Mouse (Mus musculus): ENCODE results near the gene Cops7a. TPM values are rescaled to one million over a fixed set of nuclear protein-coding genes. Genes with fewer than 3 reads are reported as not detected.
A peak's percentile ranks its signal among the peaks of the same experiment; 100 is the strongest.

Gene Cops7a
- polyA plus RNA-seq, 1 experiment from 2014 or later, result 119 TPM

- H3K9ac ChIP-seq, result no peak overlapping the region
- WGBS, result 94% methylated on average over 4 of the region's 4 CpGs
- H3K4me1 ChIP-seq, result no peaks in the 10 kb centered on the region
- H3K4me3 ChIP-seq, result no peak overlapping the region
- no peak overlapping the region for H3K4me2 ChIP-seq (replicated peaks)
- H3K36me3 ChIP-seq, result peaks cover 45% of the 10 kb centered on the region
- H3K9me3 ChIP-seq, result no peaks in the 10 kb centered on the region
- no peaks in the 10 kb centered on the region for H3K27me3 ChIP-seq
- no peak overlapping the region for H3K27ac ChIP-seq
- no peak for ATAC-seq (ENCODE audit: insufficient number of reproducible peaks, insufficient read depth, low FRiP score, low TSS enrichment)
Measured at GRCm38 (mm10) chr6:124955212-124955611, 10.1 kb downstream of the Cops7a start.

GRCm38 (mm10) chr6:124953991-124954715 is 11.2 kb downstream of the Cops7a start:
- no peak overlapping the region for H3K9ac ChIP-seq
- H3K4me2 ChIP-seq (replicated peaks), result no peak overlapping the region
- no peaks in the 10 kb centered on the region for H3K9me3 ChIP-seq
- no peak overlapping the region for H3K4me3 ChIP-seq
- H3K4me1 ChIP-seq, result no peaks in the 10 kb centered on the region
- no peak overlapping the region for H3K27ac ChIP-seq
- 93% methylated on average over 2 of the region's 2 CpGs for WGBS
- H3K27me3 ChIP-seq, result no peaks in the 10 kb centered on the region
- no peak for ATAC-seq (ENCODE audit: insufficient number of reproducible peaks, insufficient read depth, low FRiP score, low TSS enrichment)
- peaks cover 34% of the 10 kb centered on the region for H3K36me3 ChIP-seq

- no peak for ATAC-seq (ENCODE audit: insufficient number of reproducible peaks, insufficient read depth, low FRiP score, low TSS enrichment)
- Histone ChIP-seq H3K36me3 (peaks cover 12% of the 10 kb centered on the region), H3K27ac (no peak overlapping the region), H3K9me3 (no peaks in the 10 kb centered on the region), H3K4me3 (no peak overlapping the region), H3K4me1 (no peaks in the 10 kb centered on the region), H3K9ac (no peak overlapping the region), H3K27me3 (no peaks in the 10 kb centered on the region), H3K4me2 (replicated peaks) (no peak overlapping the region)
- WGBS, result 93% methylated on average over 3 of the region's 3 CpGs
Measured at GRCm38 (mm10) chr6:124943526-124943925, 21.8 kb downstream of the Cops7a start.

GRCm38 (mm10) chr6:124941679-124942078 is 23.7 kb downstream of the Cops7a start:
- no peak overlapping the region for H3K4me2 ChIP-seq (replicated peaks)
- no peak overlapping the region for H3K27ac ChIP-seq
- no peak overlapping the region for H3K4me3 ChIP-seq
- H3K9me3 ChIP-seq, result no peaks in the 10 kb centered on the region
- ATAC-seq (ENCODE audit: insufficient number of reproducible peaks, insufficient read depth, low FRiP score, low TSS enrichment), result no peak
- no peak overlapping the region for H3K9ac ChIP-seq
- no peaks in the 10 kb centered on the region for H3K4me1 ChIP-seq
- peaks cover 26% of the 10 kb centered on the region for H3K36me3 ChIP-seq
- 100% methylated on average over 1 of the region's 1 CpGs for WGBS
- no peaks in the 10 kb centered on the region for H3K27me3 ChIP-seq

- no peak for ATAC-seq (ENCODE audit: insufficient number of reproducible peaks, insufficient read depth, low FRiP score, low TSS enrichment)
- Histone ChIP-seq H3K27me3 (no peaks in the 10 kb centered on the region), H3K4me2 (replicated peaks) (no peak overlapping the region), H3K9me3 (no peaks in the 10 kb centered on the region), H3K9ac (no peak overlapping the region), H3K36me3 (peaks cover 56% of the 10 kb centered on the region), H3K4me1 (no peaks in the 10 kb centered on the region), H3K27ac (no peak overlapping the region), H3K4me3 (no peak overlapping the region)
- WGBS, result 89% methylated on average over 7 of the region's 7 CpGs
Measured at GRCm38 (mm10) chr6:124938554-124938953, 26.8 kb downstream of the Cops7a start.

GRCm38 (mm10) chr6:124937493-124937892 is 27.8 kb downstream of the Cops7a start:
- Histone ChIP-seq H3K4me3 (no peak overlapping the region), H3K4me1 (peaks cover 6% of the 10 kb centered on the region), H3K27me3 (no peaks in the 10 kb centered on the region), H3K27ac (no peak overlapping the region), H3K9ac (no peak overlapping the region), H3K4me2 (replicated peaks) (no peak overlapping the region), H3K36me3 (peaks cover 62% of the 10 kb centered on the region), H3K9me3 (no peaks in the 10 kb centered on the region)
- ATAC-seq (ENCODE audit: insufficient number of reproducible peaks, insufficient read depth, low FRiP score, low TSS enrichment), result no peak
- 78% methylated on average over 2 of the region's 2 CpGs for WGBS

GRCm38 (mm10) chr6:124936681-124937080 is 28.7 kb downstream of the Cops7a start:
- no peak overlapping the region for H3K27ac ChIP-seq
- no peak overlapping the region for H3K4me3 ChIP-seq
- peaks cover 63% of the 10 kb centered on the region for H3K36me3 ChIP-seq
- ATAC-seq (ENCODE audit: insufficient number of reproducible peaks, insufficient read depth, low FRiP score, low TSS enrichment), result no peak
- no peak overlapping the region for H3K9ac ChIP-seq
- no peaks in the 10 kb centered on the region for H3K9me3 ChIP-seq
- H3K27me3 ChIP-seq, result no peaks in the 10 kb centered on the region
- no peak overlapping the region for H3K4me2 ChIP-seq (replicated peaks)
- H3K4me1 ChIP-seq, result peaks cover 12% of the 10 kb centered on the region
- 72% methylated on average over 1 of the region's 1 CpGs for WGBS

- Histone ChIP-seq H3K4me3 (no peak overlapping the region), H3K9ac (no peak overlapping the region), H3K27me3 (no peaks in the 10 kb centered on the region), H3K9me3 (no peaks in the 10 kb centered on the region), H3K36me3 (peaks cover 61% of the 10 kb centered on the region), H3K27ac (no peak overlapping the region), H3K4me2 (replicated peaks) (no peak overlapping the region), H3K4me1 (peaks cover 17% of the 10 kb centered on the region)
- 93% methylated on average over 7 of the region's 7 CpGs for WGBS
- ATAC-seq (ENCODE audit: insufficient number of reproducible peaks, insufficient read depth, low FRiP score, low TSS enrichment), result no peak
Measured at GRCm38 (mm10) chr6:124934670-124935069, 30.7 kb downstream of the Cops7a start.

GRCm38 (mm10) chr6:124933127-124933526 is 32.2 kb downstream of the Cops7a start:
- no peak for ATAC-seq (ENCODE audit: insufficient number of reproducible peaks, insufficient read depth, low FRiP score, low TSS enrichment)
- Histone ChIP-seq H3K4me2 (replicated peaks) (0 out of 2 replicates have a peak overlapping the region, but pooled peaks have one; percentile 94), H3K9me3 (no peaks in the 10 kb centered on the region), H3K27me3 (no peaks in the 10 kb centered on the region), H3K36me3 (peaks cover 47% of the 10 kb centered on the region), H3K27ac (no peak overlapping the region), H3K9ac (peak overlapping the region; percentile 15; the same call in 1 of the 2 replicates), H3K4me1 (peaks cover 17% of the 10 kb centered on the region), H3K4me3 (0 out of 2 replicates have a peak overlapping the region, but pooled peaks have one; percentile 93)
- 89% methylated on average over 3 of the region's 3 CpGs for WGBS

- ATAC-seq (ENCODE audit: insufficient number of reproducible peaks, insufficient read depth, low FRiP score, low TSS enrichment), result no peak
- Histone ChIP-seq H3K36me3 (peaks cover 39% of the 10 kb centered on the region), H3K4me1 (peaks cover 17% of the 10 kb centered on the region), H3K9ac (peak overlapping the region; percentile 98), H3K9me3 (no peaks in the 10 kb centered on the region), H3K27ac (peak overlapping the region; percentile 97), H3K4me2 (replicated peaks) (peak overlapping the region; percentile 94), H3K27me3 (no peaks in the 10 kb centered on the region), H3K4me3 (peak overlapping the region; percentile 93)
- 46% methylated on average over 12 of the region's 12 CpGs for WGBS
Measured at GRCm38 (mm10) chr6:124932314-124932695, 33.0 kb downstream of the Cops7a start.

GRCm38 (mm10) chr6:124931525-124932313 is 33.6 kb downstream of the Cops7a start:
- peak overlapping the region; percentile 93 for H3K4me3 ChIP-seq
- H3K27ac ChIP-seq, result peak overlapping the region; percentile 97
- peak; percentile 3; the same call in 1 of the 2 replicates for ATAC-seq (ENCODE audit: insufficient number of reproducible peaks, insufficient read depth, low FRiP score, low TSS enrichment)

More at GRCm38 (mm10) chr6:124931525-124932313, 33.6 kb downstream of the Cops7a start:
- H3K9ac ChIP-seq, result peak overlapping the region; percentile 98
- no peaks in the 10 kb centered on the region for H3K9me3 ChIP-seq
- no peaks in the 10 kb centered on the region for H3K27me3 ChIP-seq
- H3K4me2 ChIP-seq (replicated peaks), result peak overlapping the region; percentile 94
- peaks cover 37% of the 10 kb centered on the region for H3K36me3 ChIP-seq
- peaks cover 17% of the 10 kb centered on the region for H3K4me1 ChIP-seq
- WGBS, result 1% methylated on average over 48 of the region's 48 CpGs

Measured in embryonic facial prominence, embryonic 12.5 days (tissue).